Mouse (Mus musculus) megakaryocyte, embryonic 14.5 days (primary cell): Measurements from ENCODE around the gene Dnah6. TPM values are rescaled to one million over a fixed set of nuclear protein-coding genes. Genes with fewer than 3 reads are reported as not detected.

Source experiments
- H3K27me3 ChIP-seq: replicated peaks from 2 replicates; pipeline ENCODE3; 2012; ENCODE audit warnings: inconsistent platforms
- H3K36me3 ChIP-seq: replicated peaks from 2 replicates; pipeline ENCODE3; 2012; ENCODE audit warnings: low read length, inconsistent platforms, mixed read lengths
- H3K4me1 ChIP-seq: 2 replicates; pipeline ENCODE4 v1.6.1; 2012; ENCODE audit warnings: inconsistent platforms
- H3K4me3 ChIP-seq: replicated peaks from 2 replicates; pipeline ENCODE3; 2012; ENCODE audit warnings: moderate library complexity, mild to moderate bottlenecking, inconsistent platforms
- H3K9me3 ChIP-seq: 2 replicates; pipeline ENCODE4 v1.6.1; 2012; ENCODE audit warnings: inconsistent platforms
- FLI1 ChIP-seq: IDR thresholded peaks from 2 replicates; pipeline ENCODE4 v1.6.1; 2012; ENCODE audit warnings: low read length, inconsistent platforms, mixed read lengths
- GATA1 ChIP-seq: IDR thresholded peaks from 3 replicates; pipeline ENCODE4 v1.6.1; 2012; ENCODE audit warnings: mixed read lengths, low read length, inconsistent platforms, borderline replicate concordance
- polyA plus RNA-seq: library from polyadenylated mRNA; stranded (reverse); fragments of >175 nt; gene quantifications from 2 replicates; pipeline ENCODE4 v1.2.3, GENCODE M21; 2012; ENCODE audit warnings: low replicate concordance; ENCODE audit not compliant: insufficient read depth

The Dnah6 gene
- polyA plus RNA-seq, 1 experiment: not detected

DNA sequence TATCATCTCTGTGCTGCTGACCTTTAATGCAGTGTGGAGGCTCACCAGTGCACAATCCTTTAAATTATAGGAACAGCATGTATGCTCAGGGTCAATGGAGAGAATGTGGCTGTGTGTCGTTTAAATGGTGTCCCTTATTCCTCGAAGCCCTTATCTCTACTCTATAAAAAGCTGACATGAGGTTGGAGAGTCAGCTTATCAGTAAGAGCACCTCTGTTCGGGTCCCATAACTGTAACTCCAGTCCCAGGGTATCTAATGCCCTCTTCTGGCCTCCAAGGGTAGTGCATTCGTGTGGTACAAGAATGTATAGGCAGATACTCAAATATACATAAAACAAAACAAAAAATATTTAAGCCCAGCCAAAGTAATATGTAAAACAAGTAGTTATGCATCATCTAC, 16.5 kb downstream of the Dnah6 start:
- Histone ChIP-seq H3K36me3 (no peaks in the 10 kb centered on the region), H3K4me3 (no peak overlapping the region), H3K4me1 (peaks cover 7% of the 10 kb centered on the region; the same call in 1 of the 2 replicates), H3K27me3 (peaks cover 20% of the 10 kb centered on the region), H3K9me3 (peaks cover 4% of the 10 kb centered on the region; the same call in 1 of the 2 replicates)
- TF ChIP-seq FLI1 (no peak), GATA1 (no peak)

DNA sequence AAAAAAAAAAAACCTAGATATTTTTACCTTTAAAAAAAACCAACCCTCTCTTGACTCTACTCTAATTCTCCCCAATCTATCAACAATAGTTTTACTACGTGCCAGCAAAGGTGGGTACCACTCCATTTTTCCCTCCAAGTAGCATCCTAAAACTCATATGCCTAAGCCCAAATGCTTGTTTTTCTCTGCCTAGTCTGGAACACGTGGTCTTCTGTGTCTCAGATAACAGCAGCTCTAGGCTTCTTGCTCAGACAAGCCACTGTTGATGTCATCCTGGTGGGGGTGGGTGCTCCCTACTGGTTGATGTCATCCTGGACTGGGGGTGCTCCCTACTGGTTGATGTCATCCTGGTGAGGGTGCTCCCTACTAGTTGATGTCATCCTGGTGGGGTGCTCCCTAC, 17.7 kb downstream of the Dnah6 start:
- H3K4me1 ChIP-seq: peaks cover 3% of the 10 kb centered on the region; the same call in 1 of the 2 replicates
- peaks cover 4% of the 10 kb centered on the region; the same call in 1 of the 2 replicates for H3K9me3 ChIP-seq
- H3K27me3 ChIP-seq: peaks cover 11% of the 10 kb centered on the region
- no peaks in the 10 kb centered on the region for H3K36me3 ChIP-seq
- H3K4me3 ChIP-seq: no peak overlapping the region
- TF ChIP-seq GATA1: no peak
- TF ChIP-seq FLI1: no peak

DNA sequence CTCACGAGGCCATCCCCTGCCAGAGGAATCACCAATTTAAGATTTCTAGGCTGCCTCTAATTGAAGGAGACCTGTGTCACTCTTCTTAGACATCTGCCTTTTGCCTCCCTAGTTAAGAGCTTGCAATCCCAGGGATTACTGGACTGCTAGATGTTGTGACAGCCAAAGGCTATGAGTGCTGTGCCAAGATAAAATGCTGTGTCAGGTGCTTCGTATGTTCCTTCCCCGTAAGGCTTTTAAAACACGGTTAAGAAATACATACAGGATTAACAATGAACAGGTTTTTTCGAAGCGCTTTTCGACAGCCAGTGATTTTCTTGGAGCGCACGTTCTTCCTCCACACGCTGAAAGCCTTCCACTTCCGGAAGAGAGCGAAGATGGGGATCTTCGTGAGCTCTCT, 26.2 kb downstream of the Dnah6 start:
- TF ChIP-seq GATA1: no peak
- TF ChIP-seq FLI1: no peak
- peaks cover 7% of the 10 kb centered on the region for H3K9me3 ChIP-seq
- H3K4me3 ChIP-seq: no peak overlapping the region
- no peaks in the 10 kb centered on the region for H3K4me1 ChIP-seq
- peaks cover 4% of the 10 kb centered on the region for H3K27me3 ChIP-seq
- no peaks in the 10 kb centered on the region for H3K36me3 ChIP-seq

DNA sequence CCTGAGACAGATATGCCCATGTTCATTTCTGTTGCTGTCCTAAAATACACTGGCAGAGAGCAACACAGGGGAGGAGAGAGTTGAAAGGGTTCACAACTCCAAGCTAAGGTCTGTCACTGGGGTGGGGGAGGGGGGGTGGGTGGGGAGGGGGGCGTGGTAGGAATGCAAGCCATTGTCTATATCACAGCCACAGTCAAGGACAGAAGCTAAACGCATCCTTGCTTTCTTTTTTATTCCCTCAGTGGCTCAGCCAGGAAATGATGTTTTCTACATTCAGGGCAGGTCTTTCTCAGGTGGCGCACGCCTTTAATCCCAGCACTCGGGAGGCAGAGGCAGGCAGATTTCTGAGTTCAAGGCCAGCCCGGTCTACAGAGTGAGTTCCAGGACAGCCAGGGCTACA, 30.7 kb downstream of the Dnah6 start:
- TF ChIP-seq GATA1 (no peak), FLI1 (no peak)

DNA sequence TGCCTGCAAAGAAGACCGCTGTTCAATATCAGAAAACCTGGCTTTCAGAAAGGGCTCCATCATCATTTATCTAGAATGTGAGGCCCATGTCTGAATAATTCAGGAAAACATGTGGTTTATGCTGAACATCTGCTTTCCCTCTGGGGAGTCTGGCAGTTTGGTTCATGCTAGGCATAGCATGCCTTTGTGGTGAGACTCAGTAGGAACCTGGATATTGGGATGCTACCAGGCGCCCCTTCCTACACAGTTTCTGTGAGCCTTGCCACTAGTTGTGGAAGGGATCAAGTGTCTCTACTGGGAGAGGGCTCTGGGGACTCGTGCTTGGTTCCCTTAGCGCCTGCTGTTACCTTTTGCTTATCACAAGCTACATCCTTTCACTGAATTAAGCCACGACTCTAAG, 37.2 kb downstream of the Dnah6 start:
- Histone ChIP-seq H3K9me3 (no peaks in the 10 kb centered on the region), H3K4me3 (no peak overlapping the region), H3K4me1 (no peaks in the 10 kb centered on the region), H3K27me3 (peaks cover 3% of the 10 kb centered on the region), H3K36me3 (no peaks in the 10 kb centered on the region)
- TF ChIP-seq FLI1: no peak
- no peak for TF ChIP-seq GATA1

More for the DNA sequence above, 30.7 kb downstream of the Dnah6 start:
- no peak overlapping the region for H3K4me3 ChIP-seq
- no peaks in the 10 kb centered on the region for H3K4me1 ChIP-seq
- no peaks in the 10 kb centered on the region for H3K36me3 ChIP-seq
- H3K9me3 ChIP-seq: no peaks in the 10 kb centered on the region
- H3K27me3 ChIP-seq: peaks cover 5% of the 10 kb centered on the region

DNA sequence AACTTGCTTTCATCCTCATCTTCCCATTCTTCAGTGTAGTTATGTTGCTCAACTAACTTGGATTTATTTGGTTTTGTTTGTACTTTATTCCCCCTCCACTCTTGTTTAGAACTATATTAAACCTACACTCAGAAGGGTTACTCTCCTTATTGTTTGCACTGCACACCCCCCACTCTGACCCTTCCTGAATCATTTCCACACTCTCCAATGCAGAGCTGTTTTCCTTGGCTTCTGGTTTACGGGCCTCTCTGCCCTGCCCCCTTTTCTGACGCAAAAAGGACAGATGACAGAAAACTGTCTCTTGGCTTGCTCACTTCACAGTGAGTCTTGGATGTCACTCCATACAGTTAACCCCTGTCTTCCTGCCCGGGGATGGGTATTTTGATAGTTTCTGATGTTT, 38.5 kb downstream of the Dnah6 start:
- no peaks in the 10 kb centered on the region for H3K9me3 ChIP-seq
- H3K4me3 ChIP-seq: no peak overlapping the region
- no peaks in the 10 kb centered on the region for H3K36me3 ChIP-seq
- H3K4me1 ChIP-seq: no peaks in the 10 kb centered on the region
- TF ChIP-seq GATA1 (no peak), FLI1 (no peak)
- peaks cover 2% of the 10 kb centered on the region for H3K27me3 ChIP-seq

DNA sequence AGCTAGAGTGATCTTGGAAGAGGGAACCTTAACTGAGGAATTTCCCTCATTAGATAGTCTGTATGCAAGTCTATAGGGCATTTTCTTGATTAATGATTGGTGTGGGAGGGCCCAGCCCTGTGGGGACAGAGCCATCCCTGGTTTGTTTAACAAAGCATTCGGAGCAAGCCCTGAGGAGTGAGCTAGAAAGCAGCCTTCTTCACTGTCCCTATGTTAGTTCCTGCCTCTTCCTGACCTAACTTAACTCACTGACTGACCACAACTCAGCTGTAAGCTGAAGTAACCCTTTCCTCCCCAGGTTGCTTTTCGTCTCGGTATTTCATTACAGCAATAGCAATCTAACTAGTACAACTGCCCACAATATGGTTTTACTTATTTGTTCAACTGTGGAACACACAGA, 39.0 kb downstream of the Dnah6 start:
- no peak overlapping the region for H3K4me3 ChIP-seq

DNA sequence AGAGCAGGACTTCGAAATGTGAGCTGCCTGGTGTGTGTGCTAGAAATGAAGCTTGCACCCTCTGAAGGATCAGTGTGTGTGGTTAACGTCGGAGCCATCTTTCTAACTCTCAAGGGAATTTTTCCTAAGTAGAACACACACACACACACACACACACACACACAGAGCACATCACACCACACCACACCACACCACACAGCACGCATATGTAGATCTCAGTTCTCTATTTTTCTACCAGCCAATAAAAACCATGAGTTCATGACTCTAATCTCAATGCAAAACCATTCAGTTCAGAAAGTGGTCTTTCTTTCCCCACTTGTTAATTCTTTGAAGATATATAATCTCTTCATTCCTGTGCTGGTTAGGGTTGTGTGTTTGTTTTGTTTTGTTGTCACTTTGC, 39.4 kb downstream of the Dnah6 start:
- Histone ChIP-seq H3K4me1 (no peaks in the 10 kb centered on the region), H3K9me3 (no peaks in the 10 kb centered on the region)
- no peak for TF ChIP-seq GATA1

More for the DNA sequence above, 39.0 kb downstream of the Dnah6 start:
- TF ChIP-seq FLI1: no peak
- TF ChIP-seq GATA1: no peak
- Histone ChIP-seq H3K27me3 (peaks cover 2% of the 10 kb centered on the region), H3K36me3 (no peaks in the 10 kb centered on the region), H3K4me1 (no peaks in the 10 kb centered on the region), H3K9me3 (no peaks in the 10 kb centered on the region)

DNA sequence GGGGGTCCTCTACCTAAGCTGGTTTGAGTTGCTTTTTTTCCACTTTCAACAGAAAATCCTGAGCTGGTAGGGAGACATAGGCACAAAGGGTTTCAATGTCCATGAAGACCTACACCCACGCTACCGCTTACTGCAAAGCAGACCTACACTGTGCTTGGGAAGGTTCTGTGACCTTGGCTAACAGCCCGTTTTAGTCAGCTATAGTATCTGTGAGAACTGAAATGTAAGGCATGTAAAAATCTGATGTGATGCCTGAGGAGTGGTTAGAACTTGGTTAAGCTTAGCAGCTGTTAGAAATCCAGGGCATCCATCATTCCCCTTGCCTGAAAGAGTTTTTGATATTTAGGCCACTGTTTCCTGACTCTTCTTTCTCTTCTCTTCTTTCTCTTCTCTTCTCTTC, 46.3 kb downstream of the Dnah6 start:
- TF ChIP-seq FLI1 (no peak), GATA1 (no peak)
- H3K9me3 ChIP-seq: no peaks in the 10 kb centered on the region
- no peaks in the 10 kb centered on the region for H3K36me3 ChIP-seq
- H3K4me3 ChIP-seq: no peak overlapping the region
- H3K27me3 ChIP-seq: peaks cover 5% of the 10 kb centered on the region
- H3K4me1 ChIP-seq: no peaks in the 10 kb centered on the region

More for the DNA sequence above, 39.4 kb downstream of the Dnah6 start:
- Histone ChIP-seq H3K4me3 (no peak overlapping the region), H3K27me3 (peaks cover 2% of the 10 kb centered on the region), H3K36me3 (no peaks in the 10 kb centered on the region)

DNA sequence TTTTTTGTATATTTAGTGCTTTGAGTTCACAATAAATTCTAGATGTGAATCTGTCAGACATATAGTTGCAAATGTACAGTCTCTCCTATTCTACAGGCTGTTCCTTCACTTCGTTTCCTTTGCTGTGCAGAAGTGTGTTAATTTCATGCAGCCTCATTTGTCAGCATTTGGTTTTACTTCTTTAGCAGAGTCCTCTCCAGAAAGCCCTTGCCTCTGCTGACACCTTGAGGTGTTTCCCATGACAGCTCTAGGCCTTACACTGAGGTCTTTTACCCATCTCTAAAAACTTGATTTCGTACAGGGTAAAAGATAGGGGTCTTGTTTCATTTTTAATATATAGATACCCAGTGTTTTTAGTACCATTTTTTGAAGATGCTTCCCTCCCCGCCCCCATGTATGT, 54.2 kb downstream of the Dnah6 start:
- TF ChIP-seq GATA1 (no peak), FLI1 (no peak)
- no peaks in the 10 kb centered on the region for H3K36me3 ChIP-seq

DNA sequence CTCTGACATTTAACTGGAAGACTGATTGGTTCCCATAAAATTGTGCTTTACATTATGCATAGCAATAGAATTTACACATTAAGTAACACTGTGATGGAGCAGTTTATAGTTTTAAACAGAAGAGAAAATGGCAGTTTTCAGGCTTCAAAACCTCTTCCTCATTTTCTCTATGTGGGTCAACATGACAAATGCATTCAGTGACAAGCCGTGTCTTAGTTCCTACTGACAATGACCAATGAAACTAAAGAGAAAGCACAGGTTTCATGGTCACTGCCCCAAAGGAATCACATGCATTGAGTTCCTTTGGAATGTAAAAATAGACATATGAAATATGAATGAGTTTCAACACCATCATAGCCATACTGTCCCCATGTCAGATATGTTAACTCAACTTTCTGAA, 58.5 kb downstream of the Dnah6 start:
- no peak overlapping the region for H3K4me3 ChIP-seq
- no peaks in the 10 kb centered on the region for H3K9me3 ChIP-seq
- TF ChIP-seq FLI1: no peak
- H3K36me3 ChIP-seq: no peaks in the 10 kb centered on the region
- H3K27me3 ChIP-seq: peaks cover 12% of the 10 kb centered on the region
- no peaks in the 10 kb centered on the region for H3K4me1 ChIP-seq

More for the DNA sequence above, 54.2 kb downstream of the Dnah6 start:
- H3K9me3 ChIP-seq: no peaks in the 10 kb centered on the region
- no peak overlapping the region for H3K4me3 ChIP-seq
- H3K27me3 ChIP-seq: peaks cover 9% of the 10 kb centered on the region
- no peaks in the 10 kb centered on the region for H3K4me1 ChIP-seq
